22 mouse cellular contexts compared by ENCODE assay signal in genomic region chr7:134015226-134015625, GRCm38 (mm10).
DNase-seq lines count a peak whose midpoint lies in the region; ATAC-seq and TF ChIP-seq lines count a peak whose summit lies in the region.
"Had no signal": no experiment of that assay in that cellular context is flagged by ENCODE, and none has a peak within 500 bp of the region (broad histone marks: within the 10 kb centered on the region; RNA-seq: fewer than 3 reads in every experiment).

No protein-coding gene starts in this region.

- 63% methylated on average over 4 of the region's 4 CpGs for WGBS in hindbrain, embryonic 13.5 days
- WGBS in hindbrain, embryonic 12.5 days: 55% methylated on average over 4 of the region's 4 CpGs
- 58% methylated on average over 4 of the region's 4 CpGs for WGBS in neural tube, embryonic 13.5 days

- H3K9ac ChIP-seq in hindbrain, embryonic 13.5 days: no peak overlapping the region
- no peak overlapping the region for H3K9ac ChIP-seq in hindbrain, embryonic 12.5 days
- H3K9ac ChIP-seq in neural tube, embryonic 13.5 days: no peak overlapping the region
- H3K9ac ChIP-seq: intestine, embryonic 15.5 days; limb, embryonic 12.5 days; liver, embryonic 13.5 days had no signal

- no peak for TF ChIP-seq POLR2A in embryonic fibroblast, embryonic 13.5 days (IDR thresholded peaks at IDR 0.05; ENCODE audit: low read depth, low read length)

- no peaks in the 10 kb centered on the region for H3K9me3 ChIP-seq in hindbrain, embryonic 13.5 days
- no peaks in the 10 kb centered on the region for H3K9me3 ChIP-seq in hindbrain, embryonic 12.5 days (replicated peaks)
- no peaks in the 10 kb centered on the region for H3K9me3 ChIP-seq in neural tube, embryonic 13.5 days
- H3K9me3 ChIP-seq: heart, embryonic 10.5 days; intestine, embryonic 15.5 days; limb, embryonic 12.5 days; liver, embryonic 13.5 days had no signal

- no peaks in the 10 kb centered on the region for H3K27me3 ChIP-seq in hindbrain, embryonic 13.5 days
- H3K27me3 ChIP-seq in hindbrain, embryonic 12.5 days: no peaks in the 10 kb centered on the region
- H3K27me3 ChIP-seq in neural tube, embryonic 13.5 days: no peaks in the 10 kb centered on the region
- H3K27me3 ChIP-seq: intestine, embryonic 15.5 days; limb, embryonic 12.5 days; liver, embryonic 13.5 days had no signal

- no peak overlapping the region for H3K4me3 ChIP-seq in hindbrain, embryonic 13.5 days
- H3K4me3 ChIP-seq in hindbrain, embryonic 12.5 days: no peak overlapping the region
- H3K4me3 ChIP-seq in neural tube, embryonic 13.5 days: no peak overlapping the region
- no peak overlapping the region for H3K4me3 ChIP-seq in embryonic fibroblast, embryonic 13.5 days (ENCODE audit: insufficient read depth, low read length)
- H3K4me3 ChIP-seq: erythroblast, embryonic 14.5 days; heart, embryonic 10.5 days; intestine, embryonic 15.5 days; limb, embryonic 12.5 days; liver, embryonic 13.5 days had no signal

- H3K4me2 ChIP-seq in hindbrain, embryonic 13.5 days: no peak overlapping the region
- no peak overlapping the region for H3K4me2 ChIP-seq in hindbrain, embryonic 12.5 days (replicated peaks)
- H3K4me2 ChIP-seq in neural tube, embryonic 13.5 days: no peak overlapping the region
- H3K4me2 ChIP-seq: intestine, embryonic 15.5 days; limb, embryonic 12.5 days; liver, embryonic 13.5 days; midbrain, embryonic 11.5 days had no signal

- no peaks in the 10 kb centered on the region for H3K36me3 ChIP-seq in hindbrain, embryonic 13.5 days
- no peaks in the 10 kb centered on the region for H3K36me3 ChIP-seq in hindbrain, embryonic 12.5 days
- H3K36me3 ChIP-seq in neural tube, embryonic 13.5 days: no peaks in the 10 kb centered on the region
- H3K36me3 ChIP-seq: heart, embryonic 10.5 days; intestine, embryonic 15.5 days; limb, embryonic 12.5 days; liver, embryonic 13.5 days had no signal

- no peak for TF ChIP-seq CTCF in embryonic fibroblast, embryonic 13.5 days (IDR thresholded peaks at IDR 0.05; ENCODE audit: borderline replicate concordance, insufficient read depth, low read length)

- 0 out of 2 replicates have a peak overlapping the region, but pooled peaks have one; percentile 52 for H3K27ac ChIP-seq in hindbrain, embryonic 13.5 days
- no peak overlapping the region for H3K27ac ChIP-seq in hindbrain, embryonic 12.5 days
- peak overlapping the region; percentile 33; the same call in 1 of the 2 replicates for H3K27ac ChIP-seq in neural tube, embryonic 13.5 days (replicated peaks)
- peak overlapping the region; percentile 12; the same call in 1 of the 2 replicates for H3K27ac ChIP-seq in embryonic fibroblast, embryonic 13.5 days (ENCODE audit: insufficient read depth, low read length)
- H3K27ac ChIP-seq: heart, embryonic 10.5 days; intestine, embryonic 15.5 days; limb, embryonic 12.5 days; liver, embryonic 13.5 days had no signal

- peaks cover 7% of the 10 kb centered on the region; the same call in 1 of the 2 replicates for H3K4me1 ChIP-seq in hindbrain, embryonic 13.5 days (replicated peaks)
- H3K4me1 ChIP-seq in hindbrain, embryonic 12.5 days: peaks cover 5% of the 10 kb centered on the region
- H3K4me1 ChIP-seq in neural tube, embryonic 13.5 days (replicated peaks): peaks cover 11% of the 10 kb centered on the region
- peaks cover 3% of the 10 kb centered on the region for H3K4me1 ChIP-seq in embryonic fibroblast, embryonic 13.5 days (ENCODE audit: control insufficient read depth, insufficient read depth, low read length)
- H3K4me1 ChIP-seq: intestine, embryonic 15.5 days; liver, embryonic 13.5 days had no signal

- DNase-seq in neural tube, embryonic 10.5 days (ENCODE audit: extremely low spot score, low spot score): no peak
- no peak for DNase-seq in gastrocnemius, adult 18-20 months (ENCODE audit: low spot score)
- no peak for DNase-seq in urinary bladder, postnatal 36 days (ENCODE audit: low spot score in 2 of 2)
- DNase-seq: adrenal gland, adult 8-10 months; cerebellum, adult 18-20 months; cerebellum, postnatal 36 days; embryo, embryonic 11 days; heart, postnatal 4 days; kidney, adult 8-10 months; kidney, postnatal 14 days; liver, embryonic 13.5 days; thymus, postnatal 14 days had no signal

- no peak for ATAC-seq in hindbrain, embryonic 13.5 days (ENCODE audit: low FRiP score)
- ATAC-seq in hindbrain, embryonic 12.5 days (ENCODE audit: low FRiP score): no peak
- ATAC-seq in neural tube, embryonic 13.5 days (ENCODE audit: low read depth): no peak
- ATAC-seq: activated CD4-positive, CD25-positive, alpha-beta regulatory T cell, adult 4 months; intestine, embryonic 15.5 days had no signal
